ENCODE assay signal across 8 mouse cellular contexts in genomic region chr19:7311306-7311705, GRCm38 (mm10). TPM values are rescaled to one million over a fixed set of nuclear protein-coding genes. Genes with fewer than 3 reads are reported as not detected.
DNase-seq lines count a peak whose midpoint lies in the region; ATAC-seq and TF ChIP-seq lines count a peak whose summit lies in the region.

No protein-coding gene starts in this region.

- H3K27me3 ChIP-seq in embryonic facial prominence, embryonic 14.5 days (replicated peaks; ENCODE audit: control insufficient read depth, insufficient read depth, low read length), result no peaks in the 10 kb centered on the region
- no peaks in the 10 kb centered on the region for H3K27me3 ChIP-seq in intestine, embryonic 15.5 days (replicated peaks)
- no peaks in the 10 kb centered on the region for H3K27me3 ChIP-seq in stomach, postnatal 0 days (ENCODE audit: control insufficient read depth, insufficient read depth, low read length)

- H3K9ac ChIP-seq in embryonic facial prominence, embryonic 14.5 days (ENCODE audit: low read depth, low read length), result no peak overlapping the region
- 0 out of 2 replicates have a peak overlapping the region, but pooled peaks have one; percentile 4 for H3K9ac ChIP-seq in intestine, embryonic 15.5 days
- H3K9ac ChIP-seq in stomach, postnatal 0 days (ENCODE audit: low read length), result peak overlapping the region; percentile 39

- no peaks in the 10 kb centered on the region for H3K9me3 ChIP-seq in embryonic facial prominence, embryonic 14.5 days (ENCODE audit: control insufficient read depth, low read length)
- H3K9me3 ChIP-seq in intestine, embryonic 15.5 days, result no peaks in the 10 kb centered on the region
- H3K9me3 ChIP-seq in stomach, postnatal 0 days (ENCODE audit: control insufficient read depth, low read length), result no peaks in the 10 kb centered on the region

- no peak for ATAC-seq in embryonic facial prominence, embryonic 14.5 days (ENCODE audit: low read depth)
- peak; percentile 16; the same call in 1 of the 2 replicates for ATAC-seq in intestine, embryonic 15.5 days
- ATAC-seq in stomach, postnatal 0 days (ENCODE audit: low FRiP score, low TSS enrichment), result no peak
- ATAC-seq in monocyte, adult 5-6 weeks (replicated peaks; ENCODE audit: insufficient number of reproducible peaks, low FRiP score, low TSS enrichment, poor library complexity, severe bottlenecking), result no peak

- H3K36me3 ChIP-seq in embryonic facial prominence, embryonic 14.5 days (ENCODE audit: control insufficient read depth, insufficient read depth, low read length), result no peaks in the 10 kb centered on the region
- H3K36me3 ChIP-seq in intestine, embryonic 15.5 days, result no peaks in the 10 kb centered on the region
- no peaks in the 10 kb centered on the region for H3K36me3 ChIP-seq in stomach, postnatal 0 days (ENCODE audit: control insufficient read depth, insufficient read depth, low read length)

- no peak overlapping the region for H3K4me3 ChIP-seq in embryonic facial prominence, embryonic 14.5 days (ENCODE audit: low read depth, low read length)
- no peak overlapping the region for H3K4me3 ChIP-seq in intestine, embryonic 15.5 days (replicated peaks)
- H3K4me3 ChIP-seq in stomach, postnatal 0 days (ENCODE audit: low read depth, low read length), result no peak overlapping the region

- H3K4me1 ChIP-seq in embryonic facial prominence, embryonic 14.5 days (ENCODE audit: control insufficient read depth, insufficient read depth, low read length), result peaks cover 42% of the 10 kb centered on the region
- peaks cover 43% of the 10 kb centered on the region for H3K4me1 ChIP-seq in intestine, embryonic 15.5 days (replicated peaks)
- H3K4me1 ChIP-seq in stomach, postnatal 0 days (replicated peaks; ENCODE audit: control insufficient read depth, insufficient read depth), result peaks cover 25% of the 10 kb centered on the region

- peak overlapping the region; percentile 77 for H3K27ac ChIP-seq in embryonic facial prominence, embryonic 14.5 days (replicated peaks; ENCODE audit: low read depth, low read length)
- H3K27ac ChIP-seq in intestine, embryonic 15.5 days, result peak overlapping the region; percentile 85
- H3K27ac ChIP-seq in stomach, postnatal 0 days (replicated peaks), result peak overlapping the region; percentile 94

- H3K4me2 ChIP-seq in embryonic facial prominence, embryonic 14.5 days (ENCODE audit: low read depth, low read length), result 0 out of 2 replicates have a peak overlapping the region, but pooled peaks have one; percentile 0
- H3K4me2 ChIP-seq in intestine, embryonic 15.5 days (replicated peaks), result peak overlapping the region; percentile 37
- peak overlapping the region; percentile 37 for H3K4me2 ChIP-seq in stomach, postnatal 0 days (replicated peaks; ENCODE audit: low read depth)

- 46% methylated on average over 10 of the region's 10 CpGs for WGBS in embryonic facial prominence, embryonic 14.5 days
- 33% methylated on average over 10 of the region's 10 CpGs for WGBS in intestine, embryonic 15.5 days
- WGBS in stomach, postnatal 0 days, result 20% methylated on average over 10 of the region's 10 CpGs

- DNase-seq in adrenal gland, postnatal 10 days, result peak; percentile 47
- no peak for DNase-seq in adrenal gland, postnatal 25 days
- peak; percentile 31 for DNase-seq in 3T3-L1 (ENCODE audit: low read depth, low spot score)
- no peak for DNase-seq in embryonic facial prominence, embryonic 14.5 days (ENCODE audit: low spot score)
- peak; percentile 41 for DNase-seq in stomach, postnatal 0 days (ENCODE audit: low spot score)
- DNase-seq in frontal cortex, postnatal 14 days (ENCODE audit: low spot score in 2 of 2), result no peak

- no peak for TF ChIP-seq CTCF in stomach, postnatal 0 days (IDR thresholded peaks at IDR 0.05; ENCODE audit: low read depth)

- TF ChIP-seq EP300 in stomach, postnatal 0 days (optimal IDR thresholded peaks at IDR 0.05), result no peak

RNA-seq across cellular contexts. Expression of gene Mark2, which starts 30.4 kb away (rescaled TPM):
- 10 to 100 TPM; 61.8 to 73.3 TPM for total RNA-seq in adrenal gland, postnatal 10 days (2021)
- total RNA-seq in adrenal gland, postnatal 25 days (2021), result 85.5 and 96.0 TPM in 2 replicates
- 42.0 and 42.1 TPM in 2 replicates for polyA plus RNA-seq in embryonic facial prominence, embryonic 14.5 days (2014; fragmentation: Nextera tagmentation; extraction: Ambion mirVana)
- 44.9 and 45.8 TPM in 2 replicates for polyA plus RNA-seq in intestine, embryonic 15.5 days (2015; fragmentation: Nextera tagmentation; extraction: Ambion mirVana)
- polyA plus RNA-seq in stomach, postnatal 0 days (2015; fragmentation: Nextera tagmentation; extraction: Ambion mirVana), result 44.7 and 56.0 TPM in 2 replicates
- 24.9 to 78.8 TPM (median 41.5 TPM) in 3 replicates for total RNA-seq in monocyte, adult 5-6 weeks (2017)

RNA-seq across cellular contexts. Expression of gene Rcor2, which starts 44.2 kb away (rescaled TPM):
- 1 to 10 TPM; 4.5 to 7.6 TPM for total RNA-seq in adrenal gland, postnatal 10 days (2021)
- total RNA-seq in adrenal gland, postnatal 25 days (2021), result 5.6 and 6.0 TPM in 2 replicates
- 10.8 and 11.7 TPM in 2 replicates for polyA plus RNA-seq in embryonic facial prominence, embryonic 14.5 days (2014; fragmentation: Nextera tagmentation; extraction: Ambion mirVana)
- 12.1 and 12.8 TPM in 2 replicates for polyA plus RNA-seq in intestine, embryonic 15.5 days (2015; fragmentation: Nextera tagmentation; extraction: Ambion mirVana)
- 2.2 and 2.4 TPM in 2 replicates for polyA plus RNA-seq in stomach, postnatal 0 days (2015; fragmentation: Nextera tagmentation; extraction: Ambion mirVana)
- total RNA-seq in monocyte, adult 5-6 weeks (2017), result not detected in 3 replicates

Comparison
In these comparisons a context has a peak if more than half of its experiments do, and no peak if none do; other contexts are left out.
1. DNase-seq: peak in adrenal gland, postnatal 10 days (single experiment), 3T3-L1 (single experiment) and stomach, postnatal 0 days (single experiment); none in adrenal gland, postnatal 25 days (single experiment), embryonic facial prominence, embryonic 14.5 days (single experiment) and frontal cortex, postnatal 14 days (0 of 2).
2. Peak in every context shown above with its lines, with median percentiles within 50 percentile points of each other: H3K27ac ChIP-seq and H3K4me2 ChIP-seq.